Mouse (Mus musculus) urinary bladder, postnatal 36 days (tissue): ENCODE data around the gene Plaa.
A peak's percentile ranks its signal among the peaks of the same experiment; 100 is the strongest.
"Not testable (repeated sequence)": the region's sequence is repeated elsewhere in the genome, so short reads cannot be mapped to it uniquely, and the experiment has no call there.

Experiments
- DNase-seq, 2 experiments: peaks; one replicate each; pipeline ENCODE4 v3.0.0; 2022; ENCODE audit warnings: low spot score in 2 of 2, mixed read lengths in 1 of 2

The Plaa gene

DNA sequence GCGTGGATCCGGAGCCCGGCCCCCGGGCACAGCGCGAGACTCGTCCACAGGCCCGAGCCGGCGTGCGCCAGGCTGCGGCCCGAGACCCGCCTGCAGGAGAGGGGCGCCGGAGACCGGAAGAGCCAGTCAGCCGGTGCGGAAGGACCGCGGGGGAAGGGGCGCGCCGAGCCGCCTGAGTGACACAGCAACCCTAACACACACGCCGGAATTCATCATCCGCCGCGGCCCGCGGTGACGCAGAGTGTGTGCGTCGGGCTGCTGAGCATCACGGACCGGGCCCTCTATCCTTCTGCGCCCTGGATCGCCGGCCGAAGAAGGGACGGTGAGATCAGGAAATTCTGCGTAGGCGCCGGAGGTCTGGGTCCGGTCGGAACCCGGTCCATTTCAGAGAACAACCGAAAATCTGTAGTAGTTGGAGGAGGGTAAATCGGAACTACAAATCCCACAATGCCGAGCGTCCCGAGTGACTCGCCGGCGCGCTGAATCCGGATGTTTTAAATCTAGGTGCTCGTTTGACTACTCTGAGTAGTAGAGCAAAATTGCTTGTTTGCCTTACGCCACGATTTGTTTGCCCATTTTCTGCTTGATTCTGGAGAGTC is at the start of gene Plaa:
Plaa (minus strand) TSS at position 214 of the 599 bp plus-strand sequence.
- DNase-seq = peak; percentile 88 to 89

DNA sequence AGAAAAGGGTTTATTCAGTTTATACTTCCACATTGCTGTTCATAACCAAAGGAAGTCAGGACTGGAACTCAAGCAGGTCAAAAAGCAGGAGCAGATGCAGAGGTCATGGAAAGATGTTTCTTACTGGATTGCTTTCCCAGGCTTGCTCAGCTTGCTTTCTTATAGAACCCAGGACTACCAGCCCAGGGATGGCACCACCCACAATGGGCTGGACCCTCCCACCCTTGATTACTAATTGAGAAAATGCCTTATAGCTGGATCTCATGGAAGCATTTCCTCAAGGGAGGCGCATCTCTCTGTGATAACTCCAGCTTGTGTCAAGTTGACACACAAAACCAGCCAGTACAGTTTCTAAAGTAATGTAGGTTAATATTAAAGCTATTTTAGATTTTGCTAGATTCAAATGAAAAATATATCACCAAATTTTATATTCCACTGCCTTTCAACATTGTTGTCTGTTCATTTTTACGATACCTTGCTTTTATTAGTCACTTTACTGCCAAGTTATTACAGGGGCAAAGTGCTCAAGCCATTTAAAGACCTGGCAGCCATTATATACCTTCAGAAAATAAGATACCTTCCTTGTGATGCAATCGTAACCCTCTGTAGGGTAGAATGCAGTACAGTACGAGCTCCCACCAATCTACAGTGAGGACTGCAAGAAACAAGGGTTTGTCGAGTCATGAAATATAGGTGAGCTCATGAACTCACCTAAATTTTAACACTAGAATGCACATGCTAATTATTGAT is 47.6 kb upstream of the Plaa start:
- DNase-seq = not testable (repeated sequence)

DNA sequence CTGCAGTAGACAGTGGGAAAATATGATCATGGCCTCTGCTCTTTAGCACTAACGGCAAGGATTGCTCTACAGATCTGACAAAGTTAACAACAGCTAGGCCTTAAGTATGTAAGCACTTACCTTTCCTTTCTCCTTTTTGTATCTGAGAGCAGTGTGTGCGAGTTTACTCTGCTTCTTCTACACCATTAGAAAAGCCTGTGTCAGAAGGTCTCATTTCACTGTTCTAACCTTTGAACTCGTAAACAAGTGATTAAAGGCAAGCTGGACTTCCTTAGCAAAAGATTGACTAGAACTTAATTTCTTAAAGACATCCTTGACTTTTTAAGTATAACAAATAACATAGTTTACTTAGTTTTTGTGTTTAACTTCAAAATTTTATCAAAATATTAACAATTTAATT is 46.9 kb upstream of the Plaa start, which contains the start of gene Lrrc19:
Lrrc19 (minus strand) TSS at position 225 of the 400 bp plus-strand sequence.
- DNase-seq = no peak

DNA sequence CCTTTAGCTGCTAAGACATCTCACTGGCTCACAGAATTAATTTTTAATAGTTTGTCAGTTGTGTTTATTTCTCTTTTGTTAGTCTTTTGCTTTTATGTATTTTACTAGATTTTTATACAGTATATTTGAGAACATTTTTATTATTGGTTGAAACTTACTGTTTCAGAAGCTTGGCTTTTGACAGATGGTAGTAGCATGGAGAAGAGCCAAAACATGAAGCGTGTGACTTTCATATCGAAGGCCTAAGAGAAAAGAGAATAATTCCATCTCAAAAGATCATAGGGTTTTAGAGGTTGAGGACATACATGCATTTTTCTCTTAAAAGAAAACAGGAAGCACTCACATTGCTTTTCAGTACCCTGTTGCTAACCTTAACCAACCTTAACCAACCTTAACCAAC is 40.1 kb upstream of the Plaa start:
- no peak for DNase-seq

DNA sequence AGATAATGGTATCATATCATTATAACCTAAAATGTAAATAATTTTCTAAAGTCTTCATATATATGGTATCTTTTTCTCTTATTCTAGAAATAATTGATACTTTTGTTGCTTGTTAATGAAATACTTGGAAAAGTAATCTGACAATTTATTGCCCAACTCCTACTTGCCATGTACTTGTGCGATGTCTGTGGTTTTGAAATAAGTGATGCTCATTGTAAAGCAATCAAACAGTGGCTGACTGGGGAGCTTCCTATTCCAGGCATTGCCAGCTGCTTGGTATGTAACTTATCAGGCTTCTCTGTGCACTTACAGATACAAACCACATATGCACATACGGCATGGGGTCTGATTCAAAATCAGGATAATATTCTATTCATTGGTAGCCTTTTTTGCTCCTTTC is 17.0 kb upstream of the Plaa start:
- no peak for DNase-seq

DNA sequence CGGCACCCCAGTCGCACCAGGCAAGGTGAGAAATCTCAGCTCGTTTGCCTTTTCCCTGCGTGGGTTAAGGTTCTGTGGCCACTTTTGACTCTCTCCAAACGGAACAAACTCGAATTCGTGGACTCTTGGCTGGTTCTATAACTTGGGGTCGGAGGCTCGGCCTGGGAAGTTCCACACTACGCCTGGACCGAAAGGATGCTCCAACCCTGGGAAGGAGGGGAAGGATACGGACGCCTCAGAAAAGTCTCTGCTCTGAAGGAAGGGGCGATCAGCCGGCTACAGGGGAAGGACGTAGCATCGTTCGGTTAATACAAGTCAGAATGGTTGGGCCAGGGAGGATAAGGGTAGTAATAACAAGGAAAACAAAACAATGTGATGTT is 11.6 kb upstream of the Plaa start:
- no peak for DNase-seq

DNA sequence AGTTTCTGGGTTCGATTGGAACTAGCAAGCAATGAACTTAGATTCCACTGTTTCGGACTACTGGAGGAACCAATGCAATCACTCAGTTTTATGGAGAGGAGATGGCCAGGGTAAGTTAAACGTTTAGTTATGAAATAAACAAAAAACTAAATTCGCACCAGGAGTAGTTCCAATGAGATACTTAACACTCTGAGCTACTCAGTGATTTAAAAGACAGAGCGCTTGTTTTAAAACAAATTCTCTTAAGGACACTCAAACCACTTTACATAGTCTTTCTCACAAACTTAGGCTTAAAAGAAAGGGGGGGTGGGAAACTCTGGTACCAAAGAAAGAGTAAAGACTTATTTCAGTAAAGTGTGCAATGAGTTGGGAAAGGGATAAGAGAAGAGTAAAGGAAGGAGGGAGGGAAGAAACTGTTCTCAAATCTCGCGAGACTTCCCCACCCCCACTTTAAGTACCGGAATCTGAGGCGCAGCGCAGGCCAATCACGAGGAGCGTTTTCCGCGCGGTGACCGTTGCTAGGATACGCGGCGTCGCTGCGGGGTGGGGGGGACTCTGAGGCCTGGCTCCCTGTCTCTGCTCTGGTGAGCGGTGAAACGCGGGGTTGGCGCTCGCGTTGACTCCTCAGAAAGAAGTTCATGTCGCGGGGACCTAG is 11.1 kb upstream of the Plaa start, which contains the start of gene Ift74:
Ift74 (plus strand) TSS at position 520 of the 655 bp plus-strand sequence.
- peak; percentile 87 to 92 for DNase-seq

DNA sequence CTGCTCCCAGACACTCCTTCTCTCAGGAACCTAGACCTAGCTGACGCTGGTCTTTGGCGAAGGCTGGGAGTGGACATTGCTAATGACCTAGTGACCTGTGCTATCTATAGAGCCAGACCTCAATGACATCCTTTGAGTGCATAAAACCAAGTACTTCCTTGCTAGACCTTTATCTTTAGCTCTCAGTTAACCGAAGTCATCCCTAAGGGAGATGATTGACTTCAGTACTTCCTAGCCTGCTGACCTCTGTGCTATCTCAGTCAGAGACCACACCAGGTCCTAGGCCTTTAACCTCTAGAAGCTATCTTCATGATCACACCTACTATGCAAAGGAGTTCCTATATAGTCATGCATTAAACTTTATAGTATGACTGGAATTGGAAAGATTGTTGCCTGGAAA is 7.3 kb upstream of the Plaa start:
- no peak for DNase-seq

DNA sequence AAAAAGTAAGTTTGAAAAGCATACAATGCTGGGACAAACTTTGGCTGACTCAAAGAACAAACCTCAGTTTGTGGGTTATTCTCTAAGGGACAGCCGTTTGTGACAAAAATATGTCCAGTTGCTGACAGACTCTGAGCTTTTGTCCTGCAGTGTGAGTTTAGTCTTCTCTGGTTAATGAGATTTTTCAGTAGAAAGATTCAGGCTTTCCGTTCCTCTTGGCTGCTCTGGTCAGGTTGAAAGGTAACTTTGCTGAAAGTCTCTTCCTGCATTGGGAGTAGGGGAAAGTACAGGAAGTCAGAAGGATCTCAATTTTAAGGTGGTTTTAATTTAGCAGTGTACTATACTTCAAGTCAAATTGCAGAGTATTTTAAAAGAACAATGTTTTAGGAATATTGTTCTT is 2.5 kb upstream of the Plaa start:
- no peak for DNase-seq

DNA sequence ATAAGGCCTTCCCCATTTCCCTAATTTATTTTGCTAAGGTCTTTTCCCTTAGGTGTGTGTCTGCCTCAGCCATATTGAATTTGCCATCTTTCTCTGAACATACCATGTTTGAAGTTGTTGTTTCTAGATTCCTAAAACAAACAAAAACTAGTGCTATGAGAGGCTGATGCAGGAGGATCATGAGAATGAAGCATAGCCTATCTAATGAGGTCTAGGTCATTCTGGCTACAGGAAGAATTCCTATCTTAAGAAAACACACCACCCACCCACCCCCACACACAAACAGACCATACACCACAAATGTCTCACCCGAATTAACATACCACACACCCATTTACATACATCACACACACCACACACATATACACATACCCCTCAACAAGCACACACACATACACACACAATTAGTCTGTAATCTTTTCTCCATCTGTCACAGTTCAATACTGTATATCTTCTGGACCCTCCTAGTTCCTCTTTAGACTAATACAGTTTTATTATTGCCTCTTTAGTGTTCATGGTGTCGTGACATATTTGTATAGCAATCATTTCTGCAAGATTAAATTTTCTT is 1.5 kb upstream of the Plaa start:
- DNase-seq = no peak

DNA sequence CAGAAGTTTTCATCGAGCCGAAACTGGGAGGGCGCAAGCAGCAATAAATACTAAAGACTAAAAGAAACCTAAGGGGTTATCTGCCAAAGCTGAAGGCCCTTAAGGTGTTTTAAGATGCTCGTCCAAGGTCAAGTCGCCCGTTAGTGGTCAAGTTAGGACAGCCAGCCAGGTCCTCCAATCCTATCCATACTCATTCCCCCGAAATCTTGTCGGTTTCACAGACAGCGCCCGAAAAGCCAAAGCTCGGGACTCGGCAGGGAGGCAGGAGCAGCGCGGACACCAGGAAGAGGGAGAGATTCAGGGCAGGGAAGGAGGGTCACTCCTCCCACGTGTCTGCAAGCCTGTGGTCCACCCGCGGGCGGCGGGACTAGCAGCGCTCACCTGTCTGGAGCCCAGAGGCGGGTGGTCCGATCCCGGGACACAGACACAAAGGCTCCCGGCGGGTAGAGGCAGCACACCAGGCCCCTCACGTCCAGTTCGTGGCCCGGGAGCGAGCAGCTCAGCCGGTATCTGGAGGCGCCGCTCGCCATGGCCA is 481 bp downstream of the Plaa start:
- DNase-seq = peak; percentile 27 to 35

DNA sequence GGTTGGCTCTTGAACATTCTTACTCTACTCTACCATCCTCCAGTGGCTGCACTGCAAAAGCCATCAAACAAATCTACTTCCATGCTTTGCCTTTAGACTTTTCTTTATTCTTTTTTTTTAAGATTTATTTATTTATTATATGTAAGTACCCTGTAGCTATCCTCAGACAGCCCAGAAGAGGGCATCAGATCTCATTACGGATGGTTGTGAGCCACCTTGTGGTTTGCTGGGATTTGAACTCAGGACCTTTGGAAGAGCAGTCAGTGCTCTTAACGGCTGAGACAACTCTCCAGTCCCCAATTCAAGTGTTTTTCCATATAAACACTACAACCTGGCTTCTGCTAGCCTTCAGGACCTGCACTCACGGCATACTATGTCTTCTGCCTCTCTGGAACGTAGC is 1.6 kb downstream of the Plaa start:
- DNase-seq = no peak

DNA sequence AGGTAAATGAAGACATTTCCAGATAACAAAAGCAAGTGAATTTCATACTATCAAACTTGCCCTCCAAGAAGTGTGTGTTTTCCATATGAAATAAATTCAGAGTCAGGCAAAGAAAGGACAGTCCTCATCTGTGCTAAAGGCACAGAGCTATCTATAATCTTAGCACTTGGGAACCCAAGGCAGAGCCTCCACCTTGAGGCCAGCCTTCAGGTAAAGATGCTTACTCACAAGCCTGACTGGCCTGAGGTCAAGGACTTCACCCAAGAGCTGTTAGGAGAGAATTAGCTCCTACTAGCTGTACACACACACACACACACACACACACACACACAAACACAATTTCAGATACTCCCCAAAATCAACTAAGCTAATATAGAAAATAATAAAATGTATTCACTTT is 10.3 kb downstream of the Plaa start:
- DNase-seq = no peak

DNA sequence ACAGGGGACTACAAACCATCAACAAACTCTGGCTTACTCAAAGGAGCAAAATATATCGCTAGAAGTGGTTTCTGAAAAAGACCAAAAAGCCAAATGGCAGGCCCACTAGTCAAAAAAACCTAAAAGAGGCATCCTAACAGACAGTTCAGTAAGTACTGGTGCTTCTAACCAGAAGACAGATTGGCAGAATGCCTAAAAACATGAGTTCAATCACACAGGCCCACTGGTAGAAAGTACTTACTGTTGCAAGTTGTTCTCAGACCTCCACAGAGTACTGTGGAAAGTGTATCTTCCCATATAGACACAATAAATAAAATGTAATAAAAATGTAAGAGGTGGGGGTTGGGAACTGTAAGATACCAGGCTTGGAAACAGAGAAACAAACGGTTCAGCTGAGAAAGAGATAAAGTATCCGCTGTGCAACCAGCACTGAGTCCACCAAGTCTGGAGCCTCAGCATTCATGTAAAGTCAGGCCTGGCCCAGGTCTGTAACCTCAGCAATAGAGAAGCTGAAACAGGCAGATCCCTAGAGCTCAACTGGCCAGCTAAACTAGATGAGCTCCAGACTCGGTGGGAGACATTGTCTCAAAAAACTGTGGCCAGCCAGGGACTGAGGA is 11.2 kb downstream of the Plaa start:
- DNase-seq = no peak

DNA sequence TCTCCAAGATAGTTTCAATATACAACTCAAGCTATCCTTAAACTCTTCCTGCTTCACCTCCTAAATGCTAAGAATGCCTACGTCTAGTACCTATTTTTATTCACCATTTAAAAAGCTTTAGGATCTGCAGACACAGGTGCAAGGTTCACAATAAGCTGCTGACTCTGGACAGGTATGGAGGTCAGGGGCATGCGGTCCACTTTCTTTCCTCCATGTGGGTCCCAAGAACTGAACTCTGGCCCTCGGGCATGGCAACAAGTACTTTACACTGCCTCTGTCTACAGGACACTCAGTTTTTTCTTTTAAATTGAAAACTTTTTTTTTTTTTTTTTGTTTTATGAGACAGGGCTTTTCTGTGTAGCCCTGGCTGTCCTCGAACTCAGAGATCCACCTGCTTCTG is 30.4 kb downstream of the Plaa start:
- DNase-seq = no peak

DNA sequence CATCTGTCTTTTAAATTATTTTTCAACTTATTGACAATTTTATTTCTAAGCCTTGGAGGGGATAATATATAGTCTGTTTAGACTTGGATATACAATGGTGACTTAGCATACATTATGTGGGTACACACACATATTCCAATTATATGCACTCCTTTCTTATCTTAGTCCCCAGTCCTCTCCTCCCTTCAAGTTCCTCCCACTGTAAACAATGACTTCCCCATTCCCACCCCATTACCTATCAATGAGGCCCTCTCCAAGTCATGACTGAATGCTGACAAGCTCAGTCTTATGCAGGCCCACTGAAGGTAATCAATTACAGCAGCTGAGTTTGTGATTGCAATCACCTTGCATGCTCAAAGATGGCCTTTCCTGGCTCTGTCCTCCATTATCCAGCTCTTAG is 38.7 kb downstream of the Plaa start:
- no peak for DNase-seq

DNA sequence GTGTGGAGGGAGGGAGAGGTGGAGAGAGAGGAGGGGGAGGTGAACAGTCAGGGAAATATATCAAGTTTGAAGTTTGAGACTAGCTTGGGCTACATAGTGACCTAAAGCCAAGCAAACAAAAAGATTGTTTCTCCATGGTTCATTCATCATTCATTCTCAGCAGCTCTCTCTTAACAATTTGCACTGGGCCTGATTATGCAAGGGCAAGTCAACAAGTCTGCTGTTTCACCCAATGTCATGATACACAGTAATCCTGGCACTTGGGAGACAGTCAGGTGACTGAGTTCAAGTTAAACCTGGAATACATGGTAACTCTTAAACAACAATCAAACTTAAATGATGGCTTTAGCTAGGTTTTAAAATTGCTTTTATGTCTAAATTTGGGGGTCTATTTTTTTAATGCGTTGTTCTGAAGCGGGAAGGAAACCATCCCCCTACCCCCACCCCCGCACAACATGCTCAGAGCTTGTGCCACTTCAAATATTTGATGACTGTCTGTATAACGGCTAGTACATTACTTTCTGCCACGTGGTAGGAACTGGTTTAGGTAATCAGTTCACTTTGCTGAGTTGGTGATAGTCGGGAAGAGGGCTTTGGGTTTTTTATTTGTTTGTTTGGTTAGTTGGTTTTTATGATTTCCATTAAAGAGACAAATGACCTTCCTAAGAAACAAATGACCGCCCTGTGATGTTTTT is 40.9 kb downstream of the Plaa start:
- no peak for DNase-seq

DNA sequence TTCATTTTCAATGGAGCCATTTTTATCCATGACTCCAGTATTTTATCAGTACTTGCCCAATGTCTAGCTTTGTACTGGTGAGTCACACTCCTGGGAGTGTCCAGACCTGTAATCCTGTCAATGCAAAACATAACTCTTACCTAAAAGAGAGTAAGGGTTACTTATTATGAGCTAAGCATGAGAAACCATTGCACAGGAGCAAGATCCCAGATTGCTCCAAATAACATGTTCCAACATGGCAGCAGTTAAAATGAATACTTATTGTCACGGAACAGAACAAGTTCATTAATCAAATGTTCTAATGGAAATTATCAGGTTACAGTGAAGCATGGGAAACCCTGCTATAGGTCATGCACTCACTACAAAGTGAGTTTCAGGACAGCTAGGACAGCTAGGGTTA is 42.7 kb downstream of the Plaa start:
- DNase-seq = no peak

DNA sequence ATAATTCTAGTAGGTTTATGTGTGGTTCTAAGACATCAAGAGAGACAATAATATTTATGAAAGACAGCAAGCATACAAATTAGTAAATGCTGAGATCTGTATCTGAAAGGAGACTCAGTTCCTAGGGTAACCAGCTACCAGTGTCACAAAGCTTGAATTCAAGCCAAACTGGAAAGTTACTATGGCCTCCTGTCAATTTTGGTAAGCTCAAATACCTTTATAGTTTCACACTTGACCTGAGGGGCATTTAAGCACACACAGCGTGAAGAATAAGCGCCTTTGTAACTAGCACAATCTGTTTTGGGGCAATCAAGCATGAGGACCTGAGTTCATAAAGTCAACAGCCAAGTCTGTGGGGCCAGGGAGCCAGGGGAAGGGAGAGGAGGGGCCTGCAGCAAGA is 43.8 kb downstream of the Plaa start:
- no peak for DNase-seq

DNA sequence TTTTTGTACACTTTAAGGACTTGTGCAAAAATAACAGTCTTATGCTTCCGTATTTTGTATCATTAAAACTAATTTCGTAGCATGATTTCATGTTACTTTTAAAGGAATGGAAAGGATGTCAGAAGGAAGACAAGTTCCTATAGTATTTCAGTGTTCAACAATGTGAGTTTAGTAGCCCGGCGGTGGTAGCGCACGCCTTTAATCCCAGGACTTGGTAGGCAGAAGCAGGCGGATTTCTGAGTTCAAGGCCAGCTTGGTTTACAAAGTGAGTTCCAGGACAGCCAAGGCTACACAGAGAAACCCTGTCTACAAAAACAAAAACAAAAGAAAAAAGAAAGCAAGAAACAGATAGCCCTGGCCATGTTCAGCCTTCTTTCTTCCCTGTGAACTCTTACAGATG is 45.9 kb downstream of the Plaa start:
- no peak for DNase-seq
